Mouse (Mus musculus): ENCODE results near the gene Mre11a. TPM values are rescaled to one million over a fixed set of nuclear protein-coding genes. Genes with fewer than 3 reads are reported as not detected.

Mre11a gene
- polyA plus RNA-seq, 1 experiment = 3.8 TPM

DNA sequence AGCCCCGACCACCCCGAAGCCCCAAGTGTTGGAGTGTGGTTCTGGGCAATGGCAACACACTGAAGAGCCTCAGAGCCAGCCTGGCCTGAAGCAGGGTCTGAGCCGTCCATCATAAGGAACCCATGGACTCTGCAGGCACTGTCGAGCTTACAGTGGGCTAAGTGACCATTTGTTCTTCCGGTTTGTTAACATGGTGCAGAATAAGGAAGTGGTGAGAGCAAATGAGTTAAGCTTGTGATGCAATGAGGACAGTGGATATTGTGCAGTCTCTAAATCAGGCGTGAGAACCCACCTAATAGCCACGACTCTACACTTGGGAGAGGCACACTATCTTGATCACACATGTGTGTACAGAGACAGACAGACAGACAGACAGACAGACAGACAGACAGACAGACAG lies 25.9 kb upstream of the Mre11a start:
- no peak for DNase-seq
- H3K4me3 ChIP-seq (replicated peaks; ENCODE audit: extremely low read depth, low read depth, low read length) = no peak overlapping the region
- 49% methylated on average over 7 of the region's 7 CpGs for WGBS
- H3K4me1 ChIP-seq (ENCODE audit: control insufficient read depth, insufficient read depth, low read length) = no peaks in the 10 kb centered on the region
- TF ChIP-seq POLR2A (IDR thresholded peaks at IDR 0.05; ENCODE audit: borderline replicate concordance, extremely low read depth, low read depth, low read length) = no peak
- TF ChIP-seq CTCF (IDR thresholded peaks at IDR 0.05; ENCODE audit: insufficient read depth, low read length) = no peak

DNA sequence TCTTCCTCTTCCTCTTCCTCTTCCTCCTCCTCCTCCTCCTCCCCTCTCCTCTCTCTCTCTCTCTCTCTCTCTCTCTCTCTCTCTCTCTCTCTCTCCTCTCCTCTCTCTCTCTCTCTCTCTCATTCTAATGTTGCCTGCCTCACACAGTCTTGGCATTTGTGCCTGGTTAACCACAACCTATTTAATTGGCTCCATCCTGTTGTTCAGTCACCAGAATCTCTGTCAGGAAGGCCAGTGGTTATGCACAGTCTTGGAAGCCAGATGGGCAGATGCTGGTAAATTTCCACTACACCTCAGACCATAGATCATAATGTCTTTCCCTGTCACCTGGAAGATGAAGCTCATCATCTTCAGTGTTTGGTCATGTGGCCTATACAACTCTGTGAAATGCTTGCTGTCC lies 25.2 kb upstream of the Mre11a start:
- TF ChIP-seq CTCF (IDR thresholded peaks at IDR 0.05; ENCODE audit: insufficient read depth, low read length) = no peak
- no peak for TF ChIP-seq POLR2A (IDR thresholded peaks at IDR 0.05; ENCODE audit: borderline replicate concordance, extremely low read depth, low read depth, low read length)
- no peak for DNase-seq
- no peaks in the 10 kb centered on the region for H3K4me1 ChIP-seq (ENCODE audit: control insufficient read depth, insufficient read depth, low read length)

DNA sequence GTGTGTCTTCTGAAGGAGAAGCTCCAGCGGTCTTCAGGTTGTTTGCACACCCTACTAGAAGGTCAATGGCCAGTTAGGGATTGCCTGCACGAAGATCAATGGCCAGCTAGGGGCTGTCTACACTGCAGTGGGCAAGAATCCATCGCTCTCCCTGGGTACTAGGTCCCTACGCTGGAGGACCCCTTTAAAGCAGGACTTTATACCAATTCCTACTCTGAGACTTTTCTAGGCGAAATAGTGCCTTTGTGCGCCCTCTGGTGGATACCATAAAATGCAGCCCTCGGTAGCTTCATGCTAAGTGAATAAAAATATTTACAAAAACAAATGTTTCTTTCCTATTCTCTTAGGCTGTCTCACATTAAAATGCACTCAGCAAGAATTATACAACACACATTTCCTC lies 19.7 kb upstream of the Mre11a start:
- peak; percentile 49 for DNase-seq
- no peak; the same call in 1 of the 2 replicates for TF ChIP-seq CTCF (IDR thresholded peaks at IDR 0.05; ENCODE audit: insufficient read depth, low read length)
- TF ChIP-seq POLR2A (IDR thresholded peaks at IDR 0.05; ENCODE audit: borderline replicate concordance, extremely low read depth, low read depth, low read length) = no peak
- H3K4me1 ChIP-seq (ENCODE audit: control insufficient read depth, insufficient read depth, low read length) = no peaks in the 10 kb centered on the region
- H3K4me3 ChIP-seq (replicated peaks; ENCODE audit: extremely low read depth, low read depth, low read length) = no peak overlapping the region
- WGBS = 19% methylated on average over 7 of the region's 7 CpGs

More for the DNA sequence above, 25.2 kb upstream of the Mre11a start:
- H3K4me3 ChIP-seq (replicated peaks; ENCODE audit: extremely low read depth, low read depth, low read length) = no peak overlapping the region

DNA sequence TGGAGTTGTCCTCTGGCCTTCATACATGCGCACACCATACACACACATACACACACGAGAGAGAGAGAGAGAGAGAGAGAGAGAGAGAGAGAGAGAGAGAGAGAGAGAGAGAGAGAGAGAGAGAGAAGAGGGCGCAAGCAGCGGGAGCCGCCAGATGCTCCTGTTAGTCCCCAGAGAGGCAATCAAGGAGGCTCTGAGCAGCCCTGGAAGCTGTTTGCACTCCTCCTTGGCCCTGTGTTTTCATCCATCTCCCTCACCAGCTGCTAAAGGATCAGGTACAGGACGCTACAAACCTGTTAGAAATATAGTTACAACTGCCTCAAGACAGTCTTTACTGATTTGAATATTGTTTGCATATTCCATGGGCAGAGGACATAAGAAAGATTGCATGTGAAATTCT lies 14.6 kb upstream of the Mre11a start:
- WGBS = 43% methylated on average over 6 of the region's 6 CpGs
- Histone ChIP-seq H3K4me3 (replicated peaks; ENCODE audit: extremely low read depth, low read depth, low read length) (no peak overlapping the region), H3K4me1 (ENCODE audit: control insufficient read depth, insufficient read depth, low read length) (no peaks in the 10 kb centered on the region)
- no peak for DNase-seq
- TF ChIP-seq CTCF (IDR thresholded peaks at IDR 0.05; ENCODE audit: insufficient read depth, low read length) = no peak
- TF ChIP-seq POLR2A (IDR thresholded peaks at IDR 0.05; ENCODE audit: borderline replicate concordance, extremely low read depth, low read depth, low read length) = no peak

DNA sequence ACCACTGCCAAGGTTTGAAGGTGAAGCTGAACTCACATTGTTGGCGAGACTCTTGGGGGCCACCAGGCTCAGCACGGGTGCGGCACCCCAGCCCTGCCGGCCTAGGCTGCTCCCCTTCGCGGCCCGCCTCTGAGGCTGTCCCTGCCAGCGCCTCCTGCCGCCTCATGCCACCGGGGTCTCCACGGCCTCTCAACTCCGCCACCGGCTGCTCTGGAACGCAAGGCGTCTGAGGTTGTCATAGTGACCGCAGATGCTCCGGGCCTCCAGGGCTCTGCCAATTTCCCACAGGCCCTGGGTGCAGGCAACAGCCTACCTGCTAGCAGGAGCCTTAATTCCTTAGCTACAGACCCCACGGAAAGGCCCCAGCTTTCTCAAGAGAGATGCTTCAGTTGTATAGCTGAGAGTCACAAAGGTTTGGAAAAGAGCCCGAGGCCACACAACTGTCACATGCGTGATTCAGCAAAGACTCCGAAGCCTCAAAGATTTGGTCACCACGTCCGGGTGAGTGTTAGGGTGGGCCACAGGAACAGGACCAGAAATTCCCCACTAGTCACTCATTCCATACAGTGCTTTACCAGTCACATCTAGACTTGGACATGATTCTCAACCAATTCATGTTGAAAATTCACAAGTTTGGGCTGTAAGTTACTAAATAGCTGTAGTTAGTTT lies 13.5 kb upstream of the Mre11a start, which contains the start of gene 1700012B09Rik:
1700012B09Rik (minus strand) TSS at position 228 of the 669 bp plus-strand sequence.
- no peak for DNase-seq
- H3K4me1 ChIP-seq (ENCODE audit: control insufficient read depth, insufficient read depth, low read length) = no peaks in the 10 kb centered on the region
- WGBS = 22% methylated on average over 23 of the region's 23 CpGs
- H3K4me3 ChIP-seq (replicated peaks; ENCODE audit: extremely low read depth, low read depth, low read length) = no peak within 1 kb of the TSS
- no peak for TF ChIP-seq POLR2A (IDR thresholded peaks at IDR 0.05; ENCODE audit: borderline replicate concordance, extremely low read depth, low read depth, low read length)
- TF ChIP-seq CTCF (IDR thresholded peaks at IDR 0.05; ENCODE audit: insufficient read depth, low read length) = no peak

DNA sequence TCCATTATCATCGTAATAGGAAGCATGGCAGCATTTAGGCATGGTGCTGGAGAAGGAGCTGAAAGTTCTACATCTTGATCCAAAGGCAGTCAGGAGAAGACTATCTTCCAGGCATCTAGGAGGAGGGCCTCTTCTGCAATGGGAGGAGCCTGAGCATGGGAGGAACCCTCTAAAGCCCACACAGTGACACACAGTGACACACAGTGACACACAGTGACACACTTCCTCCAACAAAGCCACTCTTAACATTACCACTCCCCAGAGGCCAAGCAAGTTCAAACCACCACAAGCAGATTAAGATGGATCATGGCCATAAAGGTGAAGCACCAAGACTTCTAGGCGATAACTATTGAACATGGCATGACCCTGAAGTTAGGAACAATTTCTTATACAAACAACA lies 12.4 kb upstream of the Mre11a start:
- TF ChIP-seq CTCF (IDR thresholded peaks at IDR 0.05; ENCODE audit: insufficient read depth, low read length) (no peak), POLR2A (IDR thresholded peaks at IDR 0.05; ENCODE audit: borderline replicate concordance, extremely low read depth, low read depth, low read length) (no peak)
- no peak for DNase-seq
- no peak overlapping the region for H3K4me3 ChIP-seq (replicated peaks; ENCODE audit: extremely low read depth, low read depth, low read length)
- H3K4me1 ChIP-seq (ENCODE audit: control insufficient read depth, insufficient read depth, low read length) = no peaks in the 10 kb centered on the region
- 89% methylated on average over 2 of the region's 2 CpGs for WGBS

DNA sequence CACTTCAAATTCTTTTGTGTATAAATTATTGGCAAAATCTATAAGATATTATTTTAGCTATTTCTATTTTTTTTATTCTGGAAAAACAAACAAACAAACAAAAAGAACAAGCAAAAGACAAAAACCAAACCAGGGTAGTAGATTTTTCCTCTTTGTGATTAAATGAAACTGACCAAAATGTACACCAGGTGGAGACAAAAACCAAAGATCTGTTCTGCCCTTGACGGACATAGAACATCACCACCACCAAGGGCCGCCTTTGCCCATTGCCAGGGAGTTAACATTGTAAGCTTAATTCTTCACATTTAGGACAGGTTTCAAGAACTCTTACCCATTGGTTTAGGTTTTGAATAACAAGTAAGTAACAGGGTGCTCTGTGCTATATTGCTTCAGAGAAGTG lies 10.6 kb upstream of the Mre11a start:
- no peaks in the 10 kb centered on the region for H3K4me1 ChIP-seq (ENCODE audit: control insufficient read depth, insufficient read depth, low read length)
- TF ChIP-seq CTCF (IDR thresholded peaks at IDR 0.05; ENCODE audit: insufficient read depth, low read length) = no peak
- TF ChIP-seq POLR2A (IDR thresholded peaks at IDR 0.05; ENCODE audit: borderline replicate concordance, extremely low read depth, low read depth, low read length) = no peak
- no peak for DNase-seq
- H3K4me3 ChIP-seq (replicated peaks; ENCODE audit: extremely low read depth, low read depth, low read length) = no peak overlapping the region
- WGBS = 32% methylated on average over 2 of the region's 2 CpGs

DNA sequence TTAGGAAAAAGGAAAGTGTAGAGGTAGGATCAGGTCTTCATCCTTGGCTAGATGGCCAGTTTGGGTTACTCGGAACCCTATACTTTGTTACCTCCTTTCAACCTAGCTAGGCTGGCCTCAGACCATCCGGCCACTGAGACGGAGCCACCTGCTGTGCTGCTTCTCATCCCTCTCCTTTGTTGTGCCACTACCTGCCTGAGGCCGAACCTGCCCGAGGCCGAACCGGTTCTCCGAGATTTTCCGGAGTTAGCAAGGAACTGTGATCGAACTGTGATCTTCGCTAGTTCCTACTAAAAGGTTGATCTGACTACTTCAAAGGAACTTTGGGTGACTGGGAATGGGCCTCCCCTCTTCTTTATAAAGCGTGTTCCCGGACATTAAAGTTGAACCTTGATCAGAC lies 6.1 kb upstream of the Mre11a start:
- TF ChIP-seq CTCF (IDR thresholded peaks at IDR 0.05; ENCODE audit: insufficient read depth, low read length) (no peak), POLR2A (IDR thresholded peaks at IDR 0.05; ENCODE audit: borderline replicate concordance, extremely low read depth, low read depth, low read length) (no peak)

DNA sequence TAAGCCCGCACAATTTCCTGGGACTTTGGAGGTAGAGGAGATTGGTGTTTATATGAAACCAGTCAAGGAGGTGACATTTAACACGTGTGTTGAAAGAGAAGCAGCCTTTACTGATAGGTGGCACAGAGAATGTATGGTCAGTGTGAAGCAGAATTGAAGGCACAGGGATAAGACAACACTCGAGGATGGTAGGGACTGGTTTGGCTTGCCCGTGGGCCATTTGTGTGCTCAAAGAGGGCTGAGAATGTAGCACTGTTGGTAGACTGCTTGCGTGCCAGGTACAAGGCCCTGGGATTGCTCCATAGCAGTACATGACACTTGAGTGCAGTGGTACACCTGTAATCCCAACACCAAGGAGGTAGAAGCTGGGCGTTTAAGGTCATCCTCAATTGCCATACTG lies 2.9 kb downstream of the Mre11a start:
- TF ChIP-seq CTCF (IDR thresholded peaks at IDR 0.05; ENCODE audit: insufficient read depth, low read length) = no peak
- no peak for TF ChIP-seq POLR2A (IDR thresholded peaks at IDR 0.05; ENCODE audit: borderline replicate concordance, extremely low read depth, low read depth, low read length)
- Histone ChIP-seq H3K4me3 (replicated peaks; ENCODE audit: extremely low read depth, low read depth, low read length) (no peak overlapping the region), H3K4me1 (ENCODE audit: control insufficient read depth, insufficient read depth, low read length) (no peaks in the 10 kb centered on the region; the same call in 1 of the 2 replicates)
- no peak for DNase-seq
- WGBS = 83% methylated on average over 6 of the region's 6 CpGs

More for the DNA sequence above, 6.1 kb upstream of the Mre11a start:
- H3K4me1 ChIP-seq (ENCODE audit: control insufficient read depth, insufficient read depth, low read length) = no peaks in the 10 kb centered on the region
- WGBS = 44% methylated on average over 13 of the region's 13 CpGs
- no peak for DNase-seq
- no peak overlapping the region for H3K4me3 ChIP-seq (replicated peaks; ENCODE audit: extremely low read depth, low read depth, low read length)

DNA sequence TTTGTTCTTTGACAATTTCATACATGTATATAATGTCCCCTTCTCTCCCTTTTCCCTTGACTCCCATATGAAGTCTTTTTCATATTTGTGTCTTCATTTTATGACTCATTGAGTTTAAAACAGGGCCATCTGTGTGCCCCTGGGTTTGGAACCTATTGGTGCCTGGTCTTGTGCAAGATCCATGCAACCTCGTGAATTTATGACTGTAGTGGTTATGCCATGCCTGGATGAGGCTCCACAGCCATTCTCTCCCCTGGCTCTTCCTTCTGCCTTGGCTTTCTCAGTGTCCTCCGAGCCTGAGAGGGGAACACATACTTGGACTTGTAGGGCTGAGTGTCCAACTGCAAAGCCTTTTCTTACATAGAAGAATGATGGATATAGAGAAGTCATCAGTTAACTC lies 21.3 kb downstream of the Mre11a start:
- Histone ChIP-seq H3K4me1 (ENCODE audit: control insufficient read depth, insufficient read depth, low read length) (no peaks in the 10 kb centered on the region), H3K4me3 (replicated peaks; ENCODE audit: extremely low read depth, low read depth, low read length) (no peak overlapping the region)
- TF ChIP-seq CTCF (IDR thresholded peaks at IDR 0.05; ENCODE audit: insufficient read depth, low read length) (no peak), POLR2A (IDR thresholded peaks at IDR 0.05; ENCODE audit: borderline replicate concordance, extremely low read depth, low read depth, low read length) (no peak)
- no peak for DNase-seq
- 87% methylated on average over 2 of the region's 2 CpGs for WGBS
